8 mouse cellular contexts compared by ENCODE assay signal in genomic region chr10:80137626-80138552, GRCm38 (mm10). TPM values are rescaled to one million over a fixed set of nuclear protein-coding genes. Genes with fewer than 3 reads are reported as not detected.
A peak's percentile ranks its signal among the peaks of the same experiment; 100 is the strongest.
DNase-seq lines count a peak whose midpoint lies in the region; ATAC-seq lines count a peak whose summit lies in the region.

No protein-coding gene starts in this region.

- peaks cover 38% of the 10 kb centered on the region for H3K36me3 ChIP-seq in megakaryocyte, embryonic 14.5 days (replicated peaks; ENCODE audit: low read length)
- peaks cover 13% of the 10 kb centered on the region; the same call in 1 of the 2 replicates for H3K36me3 ChIP-seq in forebrain, embryonic 16.5 days (ENCODE audit: control insufficient read depth, insufficient read depth)
- H3K36me3 ChIP-seq in liver, embryonic 12.5 days: peaks cover 5% of the 10 kb centered on the region
- H3K36me3 ChIP-seq in stomach, embryonic 14.5 days (ENCODE audit: control insufficient read depth, insufficient read depth, low read length): no peaks in the 10 kb centered on the region; the same call in 1 of the 2 replicates

- H3K9ac ChIP-seq in forebrain, embryonic 16.5 days (replicated peaks; ENCODE audit: low read depth, low read length): peak overlapping the region; percentile 87
- peak overlapping the region; percentile 73 for H3K9ac ChIP-seq in liver, embryonic 12.5 days
- peak overlapping the region; percentile 86 for H3K9ac ChIP-seq in stomach, embryonic 14.5 days (replicated peaks; ENCODE audit: low read depth, low read length)

- H3K9me3 ChIP-seq in megakaryocyte, embryonic 14.5 days: no peaks in the 10 kb centered on the region
- H3K9me3 ChIP-seq in forebrain, embryonic 16.5 days (ENCODE audit: control insufficient read depth, low read length): no peaks in the 10 kb centered on the region
- H3K9me3 ChIP-seq in liver, embryonic 12.5 days (replicated peaks): no peaks in the 10 kb centered on the region
- no peaks in the 10 kb centered on the region for H3K9me3 ChIP-seq in stomach, embryonic 14.5 days (ENCODE audit: control insufficient read depth, low read depth, low read length)

- no peak for ATAC-seq in cerebellum, adult (ENCODE audit: insufficient number of reproducible peaks, low FRiP score, low TSS enrichment)
- ATAC-seq in megakaryocyte, adult 5-6 weeks (ENCODE audit: poor library complexity, severe bottlenecking): no peak
- ATAC-seq in forebrain, embryonic 16.5 days: no peak
- ATAC-seq in liver, embryonic 12.5 days: no peak
- no peak for ATAC-seq in stomach, embryonic 14.5 days (ENCODE audit: insufficient number of reproducible peaks, insufficient read depth, low FRiP score, low read depth)
- no peak for ATAC-seq in activated CD4-positive, CD25-positive, alpha-beta regulatory T cell, adult 4 months

- peaks cover 10% of the 10 kb centered on the region for H3K27me3 ChIP-seq in megakaryocyte, embryonic 14.5 days (replicated peaks)
- H3K27me3 ChIP-seq in forebrain, embryonic 16.5 days (replicated peaks; ENCODE audit: control insufficient read depth, insufficient read depth, low read length): no peaks in the 10 kb centered on the region
- H3K27me3 ChIP-seq in liver, embryonic 12.5 days (replicated peaks): peaks cover 56% of the 10 kb centered on the region
- 0 out of 2 replicates have a peak, but pooled peaks cover 7% of the 10 kb centered on the region for H3K27me3 ChIP-seq in stomach, embryonic 14.5 days (ENCODE audit: control insufficient read depth, insufficient read depth, low read length)

- H3K4me3 ChIP-seq in megakaryocyte, embryonic 14.5 days (replicated peaks): peak overlapping the region; percentile 95
- H3K4me3 ChIP-seq in forebrain, embryonic 16.5 days (replicated peaks; ENCODE audit: low read length): peak overlapping the region; percentile 87
- H3K4me3 ChIP-seq in liver, embryonic 12.5 days: peak overlapping the region; percentile 65
- H3K4me3 ChIP-seq in stomach, embryonic 14.5 days (ENCODE audit: low read depth, low read length): peak overlapping the region; percentile 73

- H3K4me1 ChIP-seq in megakaryocyte, embryonic 14.5 days: peaks cover 66% of the 10 kb centered on the region
- peaks cover 49% of the 10 kb centered on the region for H3K4me1 ChIP-seq in forebrain, embryonic 16.5 days (replicated peaks; ENCODE audit: control insufficient read depth, insufficient read depth, low read length)
- peaks cover 64% of the 10 kb centered on the region for H3K4me1 ChIP-seq in liver, embryonic 12.5 days
- H3K4me1 ChIP-seq in stomach, embryonic 14.5 days (ENCODE audit: control insufficient read depth, insufficient read depth, low read length): peaks cover 19% of the 10 kb centered on the region; the same call in 1 of the 2 replicates

- H3K4me2 ChIP-seq in forebrain, embryonic 16.5 days (ENCODE audit: low read length): peak overlapping the region; percentile 93
- H3K4me2 ChIP-seq in liver, embryonic 12.5 days: peak overlapping the region; percentile 97
- H3K4me2 ChIP-seq in stomach, embryonic 14.5 days (replicated peaks; ENCODE audit: low read depth, low read length): peak overlapping the region; percentile 97

- DNase-seq in cerebellum, adult 11-12 months: peak; percentile 75

- peak overlapping the region; percentile 93 for H3K27ac ChIP-seq in forebrain, embryonic 16.5 days (ENCODE audit: low read length)
- no peak overlapping the region for H3K27ac ChIP-seq in liver, embryonic 12.5 days
- H3K27ac ChIP-seq in stomach, embryonic 14.5 days (ENCODE audit: low read length): peak overlapping the region; percentile 79; the same call in 1 of the 2 replicates

- WGBS in forebrain, embryonic 16.5 days: 1% methylated on average over 28 of the region's 33 CpGs
- WGBS in liver, embryonic 12.5 days (ENCODE audit: insufficient replicate concordance): 8% methylated on average over 32 of the region's 33 CpGs
- WGBS in stomach, embryonic 14.5 days: 7% methylated on average over 29 of the region's 33 CpGs

RNA-seq across cellular contexts. Expression of gene Atp5d, which starts 0.5 kb away (rescaled TPM):
- 1,192 and 1,533 TPM in 2 replicates for polyA plus RNA-seq in megakaryocyte, embryonic 14.5 days (2012; ENCODE audit: insufficient read depth, low replicate concordance)
- 161 and 162 TPM in 2 replicates for total RNA-seq in megakaryocyte, adult 5-6 weeks (2015)
- 31.0 and 34.7 TPM in 2 replicates for total RNA-seq in megakaryocyte, adult 5-6 weeks (2017)
- 404 and 433 TPM in 2 replicates for polyA plus RNA-seq in forebrain, embryonic 16.5 days (2015; fragmentation: Nextera tagmentation; extraction: Ambion mirVana)
- polyA plus RNA-seq in liver, embryonic 12.5 days (2016; fragmentation: Nextera tagmentation; extraction: Ambion mirVana): 393 and 419 TPM in 2 replicates
- polyA plus RNA-seq in stomach, embryonic 14.5 days (2014; fragmentation: Nextera tagmentation; extraction: Ambion mirVana): 481 and 531 TPM in 2 replicates
- polyA plus RNA-seq in activated CD4-positive, CD25-positive, alpha-beta regulatory T cell, adult 4 months (2017; shearing (Covaris generic)): 100 to 1,000 TPM; 338 to 428 TPM

RNA-seq across cellular contexts. Expression of gene Cbarp, which starts 2.7 kb away (rescaled TPM):
- 4.8 and 11.7 TPM in 2 replicates for polyA plus RNA-seq in megakaryocyte, embryonic 14.5 days (2012; ENCODE audit: insufficient read depth, low replicate concordance)
- total RNA-seq in megakaryocyte, adult 5-6 weeks (2015): 1.6 and 2.2 TPM in 2 replicates
- 1.4 TPM in 1 of 2 replicates, not detected in the other for total RNA-seq in megakaryocyte, adult 5-6 weeks (2017)
- 33.0 and 44.5 TPM in 2 replicates for polyA plus RNA-seq in forebrain, embryonic 16.5 days (2015; fragmentation: Nextera tagmentation; extraction: Ambion mirVana)
- 0.94 and 0.96 TPM in 2 replicates for polyA plus RNA-seq in liver, embryonic 12.5 days (2016; fragmentation: Nextera tagmentation; extraction: Ambion mirVana)
- 7.5 and 10.1 TPM in 2 replicates for polyA plus RNA-seq in stomach, embryonic 14.5 days (2014; fragmentation: Nextera tagmentation; extraction: Ambion mirVana)
- polyA plus RNA-seq in activated CD4-positive, CD25-positive, alpha-beta regulatory T cell, adult 4 months (2017; shearing (Covaris generic)): under 1 TPM; 0.74 to 0.96 TPM

RNA-seq across cellular contexts. Expression of gene Midn, which starts 10.2 kb away (rescaled TPM):
- polyA plus RNA-seq in megakaryocyte, embryonic 14.5 days (2012; ENCODE audit: insufficient read depth, low replicate concordance): 171 and 203 TPM in 2 replicates
- 29.5 and 29.6 TPM in 2 replicates for total RNA-seq in megakaryocyte, adult 5-6 weeks (2015)
- total RNA-seq in megakaryocyte, adult 5-6 weeks (2017): 22.4 and 36.1 TPM in 2 replicates
- polyA plus RNA-seq in forebrain, embryonic 16.5 days (2015; fragmentation: Nextera tagmentation; extraction: Ambion mirVana): 26.5 and 30.9 TPM in 2 replicates
- polyA plus RNA-seq in liver, embryonic 12.5 days (2016; fragmentation: Nextera tagmentation; extraction: Ambion mirVana): 5.7 and 6.3 TPM in 2 replicates
- polyA plus RNA-seq in stomach, embryonic 14.5 days (2014; fragmentation: Nextera tagmentation; extraction: Ambion mirVana): 29.3 and 32.1 TPM in 2 replicates
- 1 to 10 TPM; 7.3 to 9.2 TPM for polyA plus RNA-seq in activated CD4-positive, CD25-positive, alpha-beta regulatory T cell, adult 4 months (2017; shearing (Covaris generic))

RNA-seq across cellular contexts. Expression of gene Stk11, which starts 22.3 kb away (rescaled TPM):
- 153 and 200 TPM in 2 replicates for polyA plus RNA-seq in megakaryocyte, embryonic 14.5 days (2012; ENCODE audit: insufficient read depth, low replicate concordance)
- 58.0 and 60.7 TPM in 2 replicates for total RNA-seq in megakaryocyte, adult 5-6 weeks (2015)
- total RNA-seq in megakaryocyte, adult 5-6 weeks (2017): 142 and 146 TPM in 2 replicates
- polyA plus RNA-seq in forebrain, embryonic 16.5 days (2015; fragmentation: Nextera tagmentation; extraction: Ambion mirVana): 18.0 and 19.7 TPM in 2 replicates
- polyA plus RNA-seq in liver, embryonic 12.5 days (2016; fragmentation: Nextera tagmentation; extraction: Ambion mirVana): 18.6 and 19.8 TPM in 2 replicates
- 25.2 and 25.9 TPM in 2 replicates for polyA plus RNA-seq in stomach, embryonic 14.5 days (2014; fragmentation: Nextera tagmentation; extraction: Ambion mirVana)
- 10 to 100 TPM; 22.1 to 25.4 TPM for polyA plus RNA-seq in activated CD4-positive, CD25-positive, alpha-beta regulatory T cell, adult 4 months (2017; shearing (Covaris generic))

RNA-seq across cellular contexts. Expression of gene Cirbp, which starts 27.9 kb away (rescaled TPM):
- polyA plus RNA-seq in megakaryocyte, embryonic 14.5 days (2012; ENCODE audit: insufficient read depth, low replicate concordance): 27.7 and 39.5 TPM in 2 replicates
- 11.7 and 13.8 TPM in 2 replicates for total RNA-seq in megakaryocyte, adult 5-6 weeks (2015)
- 29.3 and 32.1 TPM in 2 replicates for total RNA-seq in megakaryocyte, adult 5-6 weeks (2017)
- 318 and 335 TPM in 2 replicates for polyA plus RNA-seq in forebrain, embryonic 16.5 days (2015; fragmentation: Nextera tagmentation; extraction: Ambion mirVana)
- polyA plus RNA-seq in liver, embryonic 12.5 days (2016; fragmentation: Nextera tagmentation; extraction: Ambion mirVana): 22.1 and 27.3 TPM in 2 replicates
- 92.7 and 105 TPM in 2 replicates for polyA plus RNA-seq in stomach, embryonic 14.5 days (2014; fragmentation: Nextera tagmentation; extraction: Ambion mirVana)
- 100 to 1,000 TPM; 132 to 177 TPM for polyA plus RNA-seq in activated CD4-positive, CD25-positive, alpha-beta regulatory T cell, adult 4 months (2017; shearing (Covaris generic))
